Mouse (Mus musculus) B cell, adult (primary cell): ENCODE measurements around the gene Igfbp6. TPM values are rescaled to one million over a fixed set of nuclear protein-coding genes. Genes with fewer than 3 reads are reported as not detected.

Experiments
- total RNA-seq: library from RNA; stranded (reverse); gene quantifications from 4 replicates; pipeline ENCODE4 v1.2.4, GENCODE M21; 2023; ENCODE audit not compliant: inconsistent age

The Igfbp6 gene
- total RNA-seq, result 0.45 to 0.96 TPM (median 0.67 TPM) in 3 of 4 replicates, not detected in the other

GRCm38 (mm10) chr15:102144274-102144711 lies at the start of gene Igfbp6:
Gene Igfbp6 (plus strand): TSS chr15:102144362.

GRCm38 (mm10) chr15:102100161-102100981 lies 43.8 kb upstream of the Igfbp6 start, which contains the start of gene Tns2:
Gene Tns2 (plus strand): TSS chr15:102100413.

GRCm38 (mm10) chr15:102136129-102136758 lies 7.9 kb upstream of the Igfbp6 start, which contains the start of gene Spryd3:
Gene Spryd3 (minus strand): TSS chr15:102136234.

DNA sequence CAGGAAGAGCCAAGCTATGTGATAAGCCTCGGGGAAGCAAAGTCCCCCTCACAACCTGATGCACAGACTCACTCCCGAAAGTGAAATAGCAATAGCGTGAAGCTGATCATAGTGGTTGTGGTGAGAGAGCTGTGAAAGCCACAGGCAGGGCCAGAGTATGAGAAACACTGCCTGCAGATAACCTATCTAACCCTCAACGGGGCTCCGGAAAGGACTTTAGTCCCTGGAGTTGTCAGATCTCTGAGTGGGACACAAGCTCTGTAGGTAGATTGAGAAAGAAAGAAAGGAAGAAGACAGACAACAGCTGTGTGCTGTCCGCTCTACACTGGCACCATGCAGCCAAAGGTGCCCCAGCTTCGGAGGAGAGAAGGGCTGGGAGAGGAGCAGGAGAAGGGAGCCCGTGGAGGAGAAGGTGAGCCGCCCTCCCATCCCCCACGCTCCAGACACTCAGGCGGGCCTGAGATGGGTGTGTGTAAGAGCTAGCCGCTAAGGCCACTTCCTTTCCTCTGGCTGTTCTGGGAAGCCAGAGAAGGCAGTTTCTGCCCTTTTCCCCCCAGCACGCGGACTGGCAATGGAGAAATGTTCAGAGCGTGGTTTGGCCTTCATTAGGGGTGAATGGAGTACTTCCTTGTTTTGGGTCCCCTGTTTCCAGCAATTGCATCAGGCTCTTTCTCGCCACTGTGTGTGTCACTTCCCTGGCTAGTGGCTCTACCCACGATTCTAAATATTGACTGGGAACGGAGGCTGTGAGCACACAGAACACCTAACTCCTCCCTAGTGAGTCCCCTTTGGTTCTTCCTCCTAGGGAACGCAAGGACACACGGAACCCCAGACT lies 6.4 kb downstream of the Igfbp6 start, which contains the start of gene Soat2:
Soat2 (plus strand) TSS at position 226 of the 835 bp plus-strand sequence.

Other genes with a start within 250 kb of the Igfbp6 start
- gene Krt4, start 219.6 kb upstream of the Igfbp6 start, total RNA-seq, result not detected in 4 replicates
- gene Krt79, start 204.0 kb upstream of the Igfbp6 start, total RNA-seq, result not detected in 4 replicates
- gene Krt78, start 190.1 kb upstream of the Igfbp6 start, total RNA-seq, result not detected in 4 replicates
- gene Krt8, start 139.9 kb upstream of the Igfbp6 start, total RNA-seq, result not detected in 4 replicates
- gene Krt18, start 116.2 kb upstream of the Igfbp6 start, total RNA-seq, result 0.48 TPM in 1 of 4 replicates, not detected in the others
- gene Eif4b, start 70.6 kb upstream of the Igfbp6 start, total RNA-seq, result 229 to 248 TPM (median 239 TPM) in 4 replicates
- gene Tns2, start 43.9 kb upstream of the Igfbp6 start, total RNA-seq, result 0.32 to 1.5 TPM (median 0.75 TPM) in 4 replicates
- 32.5 to 42.3 TPM (median 36.8 TPM) in 4 replicates for gene Spryd3, start 8.1 kb upstream of the Igfbp6 start, total RNA-seq
- 0.32 to 0.39 TPM in 2 of 4 replicates, not detected in the others for gene Soat2, start 6.2 kb downstream of the Igfbp6 start, total RNA-seq
- gene Zfp740, start 58.9 kb downstream of the Igfbp6 start, total RNA-seq, result 124 to 135 TPM (median 129 TPM) in 4 replicates
- gene Csad, start 60.4 kb downstream of the Igfbp6 start, total RNA-seq, result 25.7 to 32.5 TPM (median 28.9 TPM) in 4 replicates
- gene Itgb7, start 87.6 kb downstream of the Igfbp6 start, total RNA-seq, result 156 to 194 TPM (median 184 TPM) in 4 replicates
- gene Rarg, start 113.2 kb downstream of the Igfbp6 start, total RNA-seq, result 0.18 to 0.48 TPM (median 0.30 TPM) in 4 replicates
- not detected in 4 replicates for gene Gm9918, start 126.2 kb downstream of the Igfbp6 start, total RNA-seq
- 29.3 to 35.7 TPM (median 32.0 TPM) in 4 replicates for gene Mfsd5, start 135.1 kb downstream of the Igfbp6 start, total RNA-seq
- 1.1 to 3.4 TPM (median 1.9 TPM) in 4 replicates for gene Espl1, start 151.9 kb downstream of the Igfbp6 start, total RNA-seq
- gene Pfdn5, start 181.8 kb downstream of the Igfbp6 start, total RNA-seq, result 474 to 547 TPM (median 525 TPM) in 4 replicates
- gene Myg1, start 187.3 kb downstream of the Igfbp6 start, total RNA-seq, result 45.9 to 63.6 TPM (median 58.0 TPM) in 4 replicates
- gene Aaas, start 206.4 kb downstream of the Igfbp6 start, total RNA-seq, result 60.2 to 71.7 TPM (median 65.2 TPM) in 4 replicates
- not detected in 4 replicates for gene Sp7, start 222.8 kb downstream of the Igfbp6 start, total RNA-seq